Mouse (Mus musculus): ENCODE measurements around the gene Myh14.

Myh14 gene

GRCm38 (mm10) chr7:44672193-44672592, 1.6 kb upstream of the Myh14 start:
- intact Hi-C loops (cut with DNase I): no loop called here

GRCm38 (mm10) chr7:44669103-44669502, 1.5 kb downstream of the Myh14 start:
- intact Hi-C loops (cut with DNase I): no loop called here

- intact Hi-C loops (cut with DNase I): no loop called here
Observed at GRCm38 (mm10) chr7:44667996-44668738, 2.5 kb downstream of the Myh14 start.

- intact Hi-C loops (cut with DNase I): no loop called here
Observed at GRCm38 (mm10) chr7:44666462-44666861, 4.2 kb downstream of the Myh14 start.

GRCm38 (mm10) chr7:44664731-44665130, 5.9 kb downstream of the Myh14 start:
- intact Hi-C loops (cut with DNase I): no loop called here

GRCm38 (mm10) chr7:44663546-44663945, 7.1 kb downstream of the Myh14 start:
- intact Hi-C loops (cut with DNase I): no loop called here

GRCm38 (mm10) chr7:44662569-44662968, 8.1 kb downstream of the Myh14 start:
- intact Hi-C loops (cut with DNase I): no loop called here

- intact Hi-C loops (cut with DNase I): no loop called here
Observed at GRCm38 (mm10) chr7:44662168-44662567, 8.5 kb downstream of the Myh14 start.

- intact Hi-C loops (cut with DNase I): no loop called here
Observed at GRCm38 (mm10) chr7:44661219-44661618, 9.4 kb downstream of the Myh14 start.

GRCm38 (mm10) chr7:44655504-44655903, 15.1 kb downstream of the Myh14 start:
- intact Hi-C loops (cut with DNase I): loop anchor here (10.0 kb wide), 1 partner anchor 131 kb away; the partner anchor contains the start of gene Mybpc2

- intact Hi-C loops (cut with DNase I): loop anchor here (10.0 kb wide), 1 partner anchor 129 kb away; the partner anchor contains the start of gene Mybpc2
Observed at GRCm38 (mm10) chr7:44653773-44654172, 16.9 kb downstream of the Myh14 start.

GRCm38 (mm10) chr7:44651416-44651815, 19.2 kb downstream of the Myh14 start:
- intact Hi-C loops (cut with DNase I): loop anchor here (10.0 kb wide), 1 partner anchor 127 kb away; the partner anchor contains the start of gene Mybpc2

- intact Hi-C loops (cut with DNase I): loop anchor here (10.0 kb wide), 2 partner anchors 65 to 125 kb away; partner anchors contain the start of gene Mybpc2
Observed at GRCm38 (mm10) chr7:44649990-44650389, 20.7 kb downstream of the Myh14 start.

- intact Hi-C loops (cut with DNase I): loop anchor here (10.0 kb wide), 1 partner anchor 64 kb away; no protein-coding TSS in a partner anchor
Observed at GRCm38 (mm10) chr7:44649094-44649610, 21.5 kb downstream of the Myh14 start.

- intact Hi-C loops (cut with DNase I): loop anchor here (10.0 kb wide), 1 partner anchor 63 kb away; no protein-coding TSS in a partner anchor
Observed at GRCm38 (mm10) chr7:44647729-44648128, 22.9 kb downstream of the Myh14 start.

- intact Hi-C loops (cut with DNase I): loop anchor here (10.0 kb wide), 1 partner anchor 62 kb away; no protein-coding TSS in a partner anchor
Observed at GRCm38 (mm10) chr7:44647042-44647724, 23.5 kb downstream of the Myh14 start.

- intact Hi-C loops (cut with DNase I): loop anchor here (10.0 kb wide), 1 partner anchor 61 kb away; no protein-coding TSS in a partner anchor
Observed at GRCm38 (mm10) chr7:44645951-44646350, 24.7 kb downstream of the Myh14 start.

- intact Hi-C loops (cut with DNase I): loop anchor here (10.0 kb wide), 1 partner anchor 60 kb away; no protein-coding TSS in a partner anchor
Observed at GRCm38 (mm10) chr7:44645256-44645655, 25.4 kb downstream of the Myh14 start.

GRCm38 (mm10) chr7:44641887-44642286, 28.8 kb downstream of the Myh14 start:
- intact Hi-C loops (cut with DNase I): loop anchor here (10.0 kb wide), 1 partner anchor 57 kb away; no protein-coding TSS in a partner anchor

- intact Hi-C loops (cut with DNase I): loop anchor here (10.0 kb wide), 1 partner anchor 56 kb away; no protein-coding TSS in a partner anchor
Observed at GRCm38 (mm10) chr7:44640843-44641605, 29.6 kb downstream of the Myh14 start.

- intact Hi-C loops (cut with DNase I): no loop called here
Observed at GRCm38 (mm10) chr7:44638663-44639062, 32.0 kb downstream of the Myh14 start.
